Mouse (Mus musculus) lung, adult 2 months (tissue): ENCODE measurements at regions not wholly inside any gene's neighbourhood (a gene's known extent, or its start where the extent isn't known, plus 50 kb on each side); places are given as distances from the start of the nearest gene placed in this dataset.

Experiments
- CTCF ChIP-seq: fragments of 200-500 bp; IDR thresholded peaks from 2 replicates; pipeline ENCODE4 v1.5.1; 2011; ENCODE audit warnings: mild to moderate bottlenecking, low read length, control low read depth; ENCODE audit not compliant: insufficient read depth
- POLR2A ChIP-seq: fragments of 200-500 bp; IDR thresholded peaks from 2 replicates; pipeline ENCODE4 v1.6.1; 2011; ENCODE audit warnings: low read depth, mild to moderate bottlenecking, control low read depth, low read length, borderline replicate concordance; ENCODE audit errors: extremely low read depth

- TF ChIP-seq POLR2A: no peak
- TF ChIP-seq CTCF: no peak
Observed at GRCm38 (mm10) chr19:59624288-59624795, 166.2 kb downstream of the Emx2 start.
